Mouse (Mus musculus) heart, embryonic 12.5 days (tissue): ENCODE data around the gene Usp2. TPM values are rescaled to one million over a fixed set of nuclear protein-coding genes. Genes with fewer than 3 reads are reported as not detected.

Source experiments
- ATAC-seq: fragments of 200-750 bp; cut with Nextera tagmentation; 2 replicates; pipeline ENCODE4 v1.8.0; 2017; ENCODE audit warnings: moderate TSS enrichment, moderate library complexity; ENCODE audit not compliant: insufficient number of reproducible peaks, low FRiP score
- H3K27ac ChIP-seq: fragments of 300-500 bp; sonication (generic); 2 replicates; pipeline ENCODE4 v1.5.1; 2016; ENCODE audit warnings: mild to moderate bottlenecking, moderate library complexity; ENCODE audit not compliant: poor library complexity, severe bottlenecking
- H3K27me3 ChIP-seq: fragments of 300-500 bp; sonication (generic); replicated peaks from 2 replicates; pipeline ENCODE4 v1.6.1; 2016; ENCODE audit warnings: mild to moderate bottlenecking, moderate library complexity
- H3K36me3 ChIP-seq: fragments of 300-500 bp; sonication (generic); 2 replicates; pipeline ENCODE4 v1.6.1; 2016; ENCODE audit warnings: mild to moderate bottlenecking, moderate library complexity
- H3K4me1 ChIP-seq: fragments of 300-500 bp; sonication (generic); replicated peaks from 2 replicates; pipeline ENCODE4 v1.6.1; 2016; ENCODE audit warnings: mild to moderate bottlenecking
- H3K4me2 ChIP-seq: fragments of 300-500 bp; sonication (generic); 2 replicates; pipeline ENCODE4 v1.6.1; 2016; ENCODE audit warnings: mild to moderate bottlenecking, moderate library complexity
- H3K4me3 ChIP-seq: fragments of 300-500 bp; sonication (generic); 2 replicates; pipeline ENCODE4 v1.5.1; 2016; ENCODE audit warnings: mild to moderate bottlenecking
- H3K9ac ChIP-seq: fragments of 300-500 bp; sonication (generic); 2 replicates; pipeline ENCODE4 v1.6.1; 2016; ENCODE audit warnings: mild to moderate bottlenecking, moderate library complexity
- H3K9me3 ChIP-seq: fragments of 300-500 bp; sonication (generic); replicated peaks from 2 replicates; pipeline ENCODE4 v1.6.1; 2016; ENCODE audit warnings: mild to moderate bottlenecking, moderate library complexity
- WGBS: fragments of 180-500 bp; shearing (Covaris S2); methylation state at CpG from one replicate; pipeline ENCODE4 v1.1.7; 2016; 5-methylcytosine and 5-hydroxymethylcytosine counted together
- polyA plus RNA-seq: library from polyadenylated mRNA; unstranded; fragments of >200 nt; fragmentation: Nextera tagmentation; extraction: Ambion mirVana; gene quantifications from 2 replicates; pipeline ENCODE4 v1.2.1, GENCODE M21; 2016

The Usp2 gene
- polyA plus RNA-seq, 1 experiment from 2014 or later = 51.7 TPM

GRCm38 (mm10) chr9:44033957-44034727 lies 32.7 kb upstream of the Usp2 start:
- WGBS = 63% methylated on average over 13 of the region's 13 CpGs
- no peak overlapping the region for H3K4me3 ChIP-seq
- H3K4me2 ChIP-seq = no peak overlapping the region
- H3K27ac ChIP-seq = no peak overlapping the region
- no peaks in the 10 kb centered on the region for H3K36me3 ChIP-seq
- no peaks in the 10 kb centered on the region for H3K27me3 ChIP-seq
- 0 out of 2 replicates have a peak, but pooled peaks cover 2% of the 10 kb centered on the region for H3K4me1 ChIP-seq
- no peak overlapping the region for H3K9ac ChIP-seq
- no peak for ATAC-seq
- H3K9me3 ChIP-seq = 0 out of 2 replicates have a peak, but pooled peaks cover 5% of the 10 kb centered on the region

DNA sequence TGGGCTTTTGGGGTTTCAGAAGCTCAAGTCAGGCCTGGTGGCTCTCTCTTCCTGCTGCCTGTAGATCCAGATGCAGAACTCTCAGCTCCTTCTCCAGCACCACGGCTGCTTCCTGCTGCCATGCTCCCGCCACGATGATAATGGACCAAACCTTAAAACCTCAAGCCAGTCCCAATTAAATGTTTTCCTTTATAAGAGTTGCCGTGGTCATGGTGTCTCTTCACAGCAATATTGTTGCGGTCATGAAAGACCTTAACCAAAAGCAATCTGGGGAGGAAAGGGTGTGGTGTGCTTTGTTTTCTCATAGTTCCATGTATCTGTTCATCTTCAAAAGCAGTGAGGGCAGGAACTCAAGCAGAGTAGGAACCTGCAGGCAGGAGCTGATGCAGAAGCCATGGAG lies 29.7 kb upstream of the Usp2 start:
- 82% methylated on average over 5 of the region's 5 CpGs for WGBS
- Histone ChIP-seq H3K36me3 (no peaks in the 10 kb centered on the region), H3K9me3 (0 out of 2 replicates have a peak, but pooled peaks cover 5% of the 10 kb centered on the region), H3K27ac (no peak overlapping the region), H3K4me3 (no peak overlapping the region), H3K4me2 (no peak overlapping the region), H3K9ac (no peak overlapping the region), H3K4me1 (no peaks in the 10 kb centered on the region), H3K27me3 (peaks cover 12% of the 10 kb centered on the region)
- ATAC-seq = no peak

GRCm38 (mm10) chr9:44041511-44042395 lies 25.1 kb upstream of the Usp2 start:
- Histone ChIP-seq H3K27ac (no peak overlapping the region), H3K9ac (no peak overlapping the region), H3K9me3 (0 out of 2 replicates have a peak, but pooled peaks cover 5% of the 10 kb centered on the region), H3K4me3 (no peak overlapping the region), H3K27me3 (peaks cover 55% of the 10 kb centered on the region), H3K4me1 (peaks cover 14% of the 10 kb centered on the region), H3K4me2 (no peak overlapping the region), H3K36me3 (no peaks in the 10 kb centered on the region)
- no peak for ATAC-seq
- 66% methylated on average over 7 of the region's 7 CpGs for WGBS

DNA sequence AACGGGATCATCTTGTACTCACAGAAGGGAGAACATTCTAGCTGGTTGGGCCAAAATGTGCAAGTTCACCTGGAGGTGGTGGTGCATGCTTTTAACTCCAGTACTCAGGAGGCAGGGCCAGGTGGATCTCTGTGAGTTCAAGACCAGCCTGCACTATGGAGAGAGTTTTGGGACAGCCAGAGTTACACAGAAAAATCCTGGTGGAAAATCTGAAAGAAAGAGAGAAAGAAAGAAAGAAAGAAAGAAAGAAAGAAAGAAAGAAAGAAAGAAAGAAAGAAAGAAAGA lies 24.5 kb upstream of the Usp2 start:
- H3K27me3 ChIP-seq = peaks cover 55% of the 10 kb centered on the region
- no peak overlapping the region for H3K27ac ChIP-seq
- WGBS = 64% methylated on average over 1 of the region's 1 CpGs
- ATAC-seq = no peak
- peaks cover 14% of the 10 kb centered on the region for H3K4me1 ChIP-seq
- H3K36me3 ChIP-seq = no peaks in the 10 kb centered on the region
- no peak overlapping the region for H3K4me2 ChIP-seq
- H3K9me3 ChIP-seq = 0 out of 2 replicates have a peak, but pooled peaks cover 3% of the 10 kb centered on the region
- no peak overlapping the region for H3K9ac ChIP-seq
- no peak overlapping the region for H3K4me3 ChIP-seq

DNA sequence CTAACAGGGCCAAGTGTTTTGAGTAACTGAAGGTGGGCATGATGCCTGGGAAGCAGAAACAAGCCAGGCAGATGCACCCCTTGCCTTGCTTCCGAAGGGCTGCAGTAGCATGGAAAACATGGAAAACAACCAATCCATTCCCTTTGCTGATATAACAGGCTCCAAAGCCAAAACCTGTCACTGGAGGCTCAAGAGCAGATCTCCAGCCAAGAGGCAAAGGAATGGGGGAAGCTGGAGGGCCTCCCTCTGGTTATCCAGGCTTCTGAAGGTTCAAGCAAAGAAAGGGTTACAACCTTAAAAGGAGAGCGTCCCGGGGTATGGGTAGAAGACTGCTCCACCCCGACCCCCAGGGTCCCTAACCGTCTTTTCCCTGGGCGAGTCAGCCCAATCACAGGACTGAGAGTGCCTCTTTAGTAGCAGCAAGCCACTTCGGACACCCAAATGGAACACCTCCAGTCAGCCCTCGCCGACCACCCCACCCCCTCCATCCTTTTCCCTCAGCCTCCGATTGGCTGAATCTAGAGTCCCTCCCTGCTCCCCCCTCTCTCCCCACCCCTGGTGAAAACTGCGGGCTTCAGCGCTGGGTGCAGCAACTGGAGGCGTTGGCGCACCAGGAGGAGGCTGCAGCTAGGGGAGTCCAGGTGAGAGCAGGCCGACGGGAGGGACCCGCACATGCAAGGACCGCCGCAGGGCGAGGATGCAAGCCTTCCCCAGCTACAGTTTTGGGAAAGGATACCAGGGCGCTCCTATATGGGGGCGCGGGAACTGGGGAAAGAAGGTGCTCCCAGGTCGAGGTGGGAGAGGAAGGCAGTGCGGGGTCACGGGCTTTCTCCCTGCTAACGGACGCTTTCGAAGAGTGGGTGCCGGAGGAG lies 23.7 kb upstream of the Usp2 start, which contains the start of gene Thy1:
Gene Thy1, plus strand, starts transcription at position 549 of the 872 bp plus-strand sequence.
- under 1% methylated on average over 30 of the region's 30 CpGs for WGBS
- no peaks in the 10 kb centered on the region for H3K9me3 ChIP-seq
- H3K36me3 ChIP-seq = no peaks in the 10 kb centered on the region
- H3K4me1 ChIP-seq = peaks cover 14% of the 10 kb centered on the region
- H3K27me3 ChIP-seq = peaks cover 62% of the 10 kb centered on the region
- peak; percentile 27; the same call in 1 of the 2 replicates for ATAC-seq
- H3K4me3 ChIP-seq = peak within 1 kb of the TSS; percentile 39
- peak within 1 kb of the TSS; percentile 73 for H3K4me2 ChIP-seq
- H3K27ac ChIP-seq = no peak within 1 kb of the TSS
- H3K9ac ChIP-seq = peak within 1 kb of the TSS; percentile 28; the same call in 1 of the 2 replicates

DNA sequence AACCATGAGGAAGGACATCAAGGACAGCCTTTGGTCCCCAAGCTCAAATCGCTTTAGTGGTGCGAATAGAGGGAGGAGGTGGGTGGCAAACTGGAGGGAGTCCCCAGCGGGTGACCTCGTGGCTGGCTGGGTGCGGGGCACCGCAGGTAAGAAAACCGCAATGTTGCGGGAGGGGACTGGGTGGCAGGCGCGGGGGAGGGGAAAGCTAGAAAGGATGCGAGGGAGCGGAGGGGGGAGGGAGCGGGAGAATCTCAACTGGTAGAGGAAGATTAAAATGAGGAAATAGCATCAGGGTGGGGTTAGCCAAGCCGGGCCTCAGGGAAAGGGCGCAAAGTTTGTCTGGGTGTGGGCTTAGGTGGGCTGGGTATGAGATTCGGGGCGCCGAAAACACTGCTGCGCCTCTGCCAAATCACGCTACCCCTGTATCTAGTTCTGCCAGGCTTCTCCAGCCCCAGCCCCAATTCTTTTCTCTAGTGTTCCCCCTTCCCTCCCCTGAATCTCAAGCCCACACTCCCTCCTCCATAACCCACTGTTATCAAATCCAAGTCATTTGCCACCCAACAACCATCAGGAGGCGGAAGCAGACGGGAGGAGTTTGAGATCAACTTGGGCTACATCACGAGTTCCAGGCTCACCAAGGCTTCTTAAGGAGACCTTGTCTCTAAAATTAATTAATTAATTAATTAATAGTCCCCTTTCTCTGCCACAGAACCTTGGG lies 23.0 kb upstream of the Usp2 start:
- Histone ChIP-seq H3K4me2 (peak overlapping the region; percentile 73), H3K4me3 (peak overlapping the region; percentile 39), H3K9ac (peak overlapping the region; percentile 28; the same call in 1 of the 2 replicates), H3K27ac (no peak overlapping the region), H3K36me3 (no peaks in the 10 kb centered on the region), H3K9me3 (no peaks in the 10 kb centered on the region), H3K4me1 (peaks cover 14% of the 10 kb centered on the region), H3K27me3 (peaks cover 67% of the 10 kb centered on the region)
- 0 out of 2 replicates have a peak, but pooled peaks have one; percentile 10 for ATAC-seq
- 1% methylated on average over 23 of the region's 23 CpGs for WGBS

GRCm38 (mm10) chr9:44044426-44045157 lies 22.2 kb upstream of the Usp2 start:
- H3K27ac ChIP-seq = no peak overlapping the region
- H3K36me3 ChIP-seq = no peaks in the 10 kb centered on the region
- H3K4me3 ChIP-seq = no peak overlapping the region
- ATAC-seq = no peak
- peaks cover 14% of the 10 kb centered on the region for H3K4me1 ChIP-seq
- no peak overlapping the region for H3K9ac ChIP-seq
- no peaks in the 10 kb centered on the region for H3K9me3 ChIP-seq
- H3K4me2 ChIP-seq = no peak overlapping the region
- WGBS = 39% methylated on average over 14 of the region's 14 CpGs
- H3K27me3 ChIP-seq = peaks cover 69% of the 10 kb centered on the region

- H3K27me3 ChIP-seq = peaks cover 69% of the 10 kb centered on the region
- no peak overlapping the region for H3K9ac ChIP-seq
- no peak overlapping the region for H3K27ac ChIP-seq
- no peaks in the 10 kb centered on the region for H3K9me3 ChIP-seq
- no peak overlapping the region for H3K4me2 ChIP-seq
- peaks cover 14% of the 10 kb centered on the region for H3K4me1 ChIP-seq
- 63% methylated on average over 3 of the region's 3 CpGs for WGBS
- no peak overlapping the region for H3K4me3 ChIP-seq
- no peaks in the 10 kb centered on the region for H3K36me3 ChIP-seq
- ATAC-seq = no peak
Observed at GRCm38 (mm10) chr9:44045158-44045883, 21.5 kb upstream of the Usp2 start.

DNA sequence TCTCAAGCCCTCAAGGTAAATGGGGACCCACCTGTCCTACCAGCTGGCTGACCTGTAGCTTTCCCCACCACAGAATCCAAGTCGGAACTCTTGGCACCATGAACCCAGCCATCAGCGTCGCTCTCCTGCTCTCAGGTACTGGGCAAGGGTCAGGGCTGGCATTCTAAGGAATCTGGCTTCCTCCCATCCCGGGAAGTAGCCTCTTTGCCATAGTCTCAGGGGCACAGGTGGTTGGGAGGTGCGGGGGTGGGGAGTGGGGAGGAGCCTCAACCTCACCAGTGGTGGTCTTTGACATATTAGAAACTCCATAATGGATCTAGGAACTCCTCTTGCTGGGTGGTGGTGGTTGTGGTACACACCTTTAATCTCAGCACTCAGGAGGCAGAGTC lies 20.9 kb upstream of the Usp2 start:
- no peaks in the 10 kb centered on the region for H3K36me3 ChIP-seq
- no peak overlapping the region for H3K9ac ChIP-seq
- 71% methylated on average over 5 of the region's 5 CpGs for WGBS
- no peak overlapping the region for H3K4me3 ChIP-seq
- H3K4me2 ChIP-seq = no peak overlapping the region
- H3K4me1 ChIP-seq = peaks cover 14% of the 10 kb centered on the region
- no peak overlapping the region for H3K27ac ChIP-seq
- H3K9me3 ChIP-seq = no peaks in the 10 kb centered on the region
- ATAC-seq = no peak
- H3K27me3 ChIP-seq = peaks cover 67% of the 10 kb centered on the region
